Mouse (Mus musculus): ENCODE data around the gene Was.

GRCm38 (mm10) chrX:8095546-8095945 is 5.2 kb upstream of the Was start:
- TF ChIP-seq POLR2A (IDR thresholded peaks at IDR 0.05; ENCODE audit: extremely low read depth, insufficient read depth, low read length) (no peak), CTCF (IDR thresholded peaks at IDR 0.05; ENCODE audit: low read depth, low read length) (no peak)
